Mouse (Mus musculus) spleen, adult 12 weeks (tissue): ENCODE results near the gene Gm44579.
A peak's percentile ranks its signal among the peaks of the same experiment; 100 is the strongest.

Source experiments
- DNase-seq: peaks from one replicate; pipeline ENCODE4 v3.0.0; 2022; ENCODE audit warnings: low spot score

The Gm44579 gene

GRCm38 (mm10) chr15:98220877-98221276 lies at the start of gene Gm44579, which contains the start of gene Olfr287:
Gm44579 (minus strand) TSS chr15:98220977.
Olfr287 (minus strand) TSS chr15:98221056.
- no peak for DNase-seq

DNA sequence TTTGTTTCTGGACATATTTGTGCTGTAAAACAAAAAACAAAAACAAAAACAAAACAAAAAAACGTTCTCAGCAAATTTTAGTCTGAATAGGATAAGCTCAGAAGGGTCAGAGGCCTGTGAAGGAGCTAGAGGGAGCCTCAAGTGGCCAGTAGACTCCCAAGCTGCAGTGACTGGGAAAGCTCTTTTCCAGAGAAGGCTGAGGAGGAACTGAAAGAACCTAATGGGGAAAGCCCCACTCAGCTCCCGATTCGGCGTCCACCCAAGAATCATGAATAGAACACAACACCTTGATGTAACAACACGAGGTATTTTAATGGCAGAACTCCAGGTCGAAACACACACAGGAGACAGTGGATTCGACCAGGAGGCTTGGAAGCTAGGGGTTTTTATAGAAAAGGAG lies 37.0 kb upstream of the Gm44579 start:
- DNase-seq: no peak

DNA sequence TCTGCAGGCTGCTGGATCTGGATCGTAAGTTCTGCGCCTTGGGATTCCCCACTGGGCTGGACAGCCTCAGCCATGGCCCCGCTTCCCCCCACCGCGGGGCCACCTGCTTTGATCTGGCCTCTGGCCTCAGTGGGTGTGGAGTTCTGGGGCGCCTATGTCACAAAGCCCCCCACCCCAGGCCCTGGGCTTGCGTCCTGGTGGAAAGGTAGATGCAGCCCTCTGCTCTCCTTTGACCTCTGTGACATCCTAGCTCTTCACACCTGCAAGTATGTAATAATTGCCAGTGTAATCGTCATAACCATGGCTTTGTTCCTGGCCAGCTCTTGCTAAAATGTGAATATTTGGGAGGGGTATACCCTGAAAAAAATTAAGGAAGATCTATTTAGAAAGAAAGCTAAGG lies 36.4 kb upstream of the Gm44579 start, which contains the start of gene H1fnt:
TSS of gene H1fnt (minus strand) at position 101 of the 400 bp plus-strand sequence.
- no peak for DNase-seq

DNA sequence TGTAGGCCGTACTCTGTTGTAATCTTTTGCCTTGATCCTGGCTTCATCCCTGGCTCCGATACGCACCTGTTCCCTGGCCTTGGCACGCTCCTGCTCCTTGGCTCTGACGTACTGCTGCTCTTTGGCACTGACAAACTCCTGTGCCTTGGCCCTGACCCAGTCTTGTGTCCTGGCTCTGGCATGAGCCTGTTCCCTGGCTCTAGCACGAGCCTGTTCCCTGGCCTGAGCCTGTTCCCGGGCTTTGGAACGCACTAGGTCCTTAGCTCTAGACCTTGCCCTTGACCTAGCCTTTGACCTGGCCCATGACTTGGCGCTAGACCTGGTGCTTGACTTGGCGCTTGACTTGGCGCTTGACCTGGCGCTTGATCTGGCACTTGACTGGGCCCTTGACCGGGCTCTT lies 35.5 kb upstream of the Gm44579 start:
- no peak for DNase-seq

GRCm38 (mm10) chr15:98235442-98235841 lies 14.7 kb upstream of the Gm44579 start:
- no peak for DNase-seq

GRCm38 (mm10) chr15:98234350-98234749 lies 13.6 kb upstream of the Gm44579 start, which contains the start of gene Olfr286:
Olfr286 (minus strand) TSS chr15:98234450.
- DNase-seq: no peak

- DNase-seq: no peak
These were observed 5.3 kb upstream of the Gm44579 start for GRCm38 (mm10) chr15:98226096-98226495.

GRCm38 (mm10) chr15:98225610-98226009 lies 4.8 kb upstream of the Gm44579 start:
- no peak for DNase-seq

DNA sequence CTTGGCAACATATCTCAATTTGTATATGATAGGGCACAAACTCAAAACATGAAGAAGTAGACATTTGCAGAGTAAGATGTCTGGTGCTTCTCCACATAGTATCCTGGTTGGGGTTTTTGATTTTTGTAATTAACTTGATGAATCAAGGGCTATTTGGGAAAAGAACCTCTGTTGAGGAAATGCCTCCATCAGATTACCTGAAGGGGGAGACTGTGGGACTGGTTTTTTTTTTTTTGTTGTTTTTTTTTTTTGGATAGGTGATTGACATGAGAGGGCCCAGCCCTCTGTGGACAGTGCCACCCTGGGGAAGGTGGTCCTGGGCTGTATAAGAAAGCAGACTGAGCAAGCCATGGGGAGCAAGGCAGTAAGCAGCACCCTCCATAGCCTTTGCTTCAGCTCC lies 1.6 kb upstream of the Gm44579 start:
- no peak for DNase-seq

- DNase-seq: no peak
These were observed 6.6 kb downstream of the Gm44579 start for GRCm38 (mm10) chr15:98214130-98214529.

DNA sequence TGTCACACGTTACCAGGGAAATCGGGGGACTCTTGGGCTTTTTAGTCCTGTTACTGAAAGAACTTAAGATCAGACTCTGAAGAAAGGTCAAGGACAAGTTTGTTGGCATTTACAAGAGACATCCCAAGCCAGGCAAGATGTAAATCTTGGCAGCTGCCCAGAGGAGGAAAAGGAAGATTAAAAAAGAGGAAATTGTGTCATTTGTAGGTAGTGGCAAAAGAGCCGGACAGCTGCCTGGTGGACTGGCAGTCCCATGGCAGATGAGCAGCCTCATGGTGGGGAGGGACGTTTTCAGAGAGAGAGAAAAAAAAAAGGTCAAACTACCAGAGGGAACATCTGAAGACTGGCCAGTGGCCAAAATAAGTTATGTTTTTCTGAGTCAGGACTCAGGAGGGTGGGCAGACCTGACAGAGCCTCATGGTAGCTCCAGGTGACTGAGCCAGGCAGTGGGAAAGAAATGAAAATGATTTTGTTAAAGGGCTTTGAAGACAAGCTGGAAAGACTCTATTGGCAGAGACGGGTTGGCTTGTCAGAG lies 7.4 kb downstream of the Gm44579 start:
- no peak for DNase-seq

GRCm38 (mm10) chr15:98209676-98210075 lies 11.1 kb downstream of the Gm44579 start:
- DNase-seq: no peak

DNA sequence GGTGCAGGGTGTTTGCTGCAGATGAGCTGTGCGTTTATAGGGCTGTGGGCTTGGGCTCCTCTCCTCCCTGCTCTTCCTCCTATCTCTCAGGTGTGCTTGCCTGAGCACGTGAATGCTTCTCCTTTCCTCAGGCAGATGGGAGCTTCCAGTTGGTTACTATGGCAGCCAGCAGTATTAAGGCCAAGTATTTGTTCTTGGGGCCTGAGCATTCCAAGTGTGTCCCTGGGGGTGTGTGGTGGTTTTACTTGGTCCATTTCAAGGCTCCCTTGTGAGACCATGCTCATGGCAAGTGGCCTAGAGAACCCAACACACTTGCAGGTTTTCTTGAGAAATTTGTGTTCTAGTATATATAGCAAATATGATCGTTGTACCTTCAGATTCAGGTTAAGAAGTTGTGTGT lies 25.3 kb downstream of the Gm44579 start, which contains the start of gene Olfr288:
TSS of gene Olfr288 (minus strand) at position 101 of the 400 bp plus-strand sequence.
- DNase-seq: no peak

- no peak for DNase-seq
These were observed 36.3 kb downstream of the Gm44579 start for GRCm38 (mm10) chr15:98184456-98184855.

DNA sequence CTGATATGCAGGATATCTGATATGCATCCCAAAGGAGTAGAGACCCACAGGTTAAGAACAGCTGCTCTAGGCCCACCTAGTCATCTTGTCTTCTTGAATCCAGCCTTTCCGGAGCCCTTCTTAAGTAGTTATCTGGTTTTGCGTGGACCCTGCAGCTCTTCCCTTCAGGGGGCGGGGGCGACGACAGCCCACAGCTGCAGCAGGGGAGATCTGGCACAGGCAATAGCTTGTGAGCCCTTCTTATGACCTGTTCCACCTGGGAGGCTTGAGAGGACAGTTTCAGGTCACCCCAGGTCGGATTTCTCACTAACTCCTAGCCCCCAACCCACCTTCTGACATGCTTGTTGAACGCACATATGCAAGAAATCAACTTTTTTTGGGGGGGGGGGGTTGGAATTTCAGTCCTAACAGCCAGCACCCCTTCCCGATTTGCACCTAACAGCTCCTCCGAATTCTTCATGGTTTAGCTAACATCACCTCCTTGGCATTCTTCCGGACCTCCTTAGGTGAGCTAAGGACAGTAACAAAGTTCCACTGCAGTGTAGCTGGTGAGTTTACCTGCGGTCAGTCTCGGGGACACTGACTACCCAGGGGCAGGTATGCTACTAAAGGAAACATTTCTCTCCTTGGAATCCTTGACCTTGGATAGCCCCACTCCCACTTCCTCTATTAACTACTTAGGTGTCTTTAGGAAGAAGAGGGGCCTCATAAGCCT lies 38.8 kb downstream of the Gm44579 start:
- no peak for DNase-seq

DNA sequence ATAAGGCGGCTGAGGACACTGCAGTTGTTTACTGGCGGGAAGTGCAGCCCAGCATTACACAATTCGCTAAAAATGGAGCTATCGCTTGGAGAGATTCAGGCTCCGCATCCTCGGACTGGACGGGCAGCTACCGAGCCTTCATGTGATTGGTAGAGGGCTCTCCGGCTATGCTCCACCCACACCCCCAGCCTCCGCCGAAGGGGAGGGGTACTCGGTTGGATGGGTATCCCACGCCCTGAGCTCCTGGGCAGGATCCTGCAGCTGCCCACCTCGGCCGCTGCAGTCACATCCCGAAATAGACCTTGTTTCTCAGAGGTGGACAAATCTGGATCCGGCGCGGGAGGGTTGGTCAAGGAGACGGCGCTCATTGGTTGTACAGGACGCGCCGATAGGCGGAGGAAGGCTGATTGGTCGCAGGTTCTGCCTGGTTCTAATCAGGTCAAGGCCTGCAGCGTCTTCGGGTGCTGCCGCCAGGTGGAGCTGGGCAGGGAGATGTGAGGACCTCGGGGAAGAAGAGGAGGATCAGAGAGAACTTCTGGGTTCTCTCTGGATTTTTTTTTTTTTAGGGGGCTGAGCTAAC lies 39.6 kb downstream of the Gm44579 start:
- DNase-seq: peak; percentile 66

- DNase-seq: no peak
These were observed 40.1 kb downstream of the Gm44579 start for GRCm38 (mm10) chr15:98180567-98181131.

GRCm38 (mm10) chr15:98177320-98177719 lies 43.5 kb downstream of the Gm44579 start:
- DNase-seq: no peak

GRCm38 (mm10) chr15:98173821-98174220 lies 47.0 kb downstream of the Gm44579 start:
- no peak for DNase-seq

GRCm38 (mm10) chr15:98172113-98172512 lies 48.7 kb downstream of the Gm44579 start:
- DNase-seq: no peak

DNA sequence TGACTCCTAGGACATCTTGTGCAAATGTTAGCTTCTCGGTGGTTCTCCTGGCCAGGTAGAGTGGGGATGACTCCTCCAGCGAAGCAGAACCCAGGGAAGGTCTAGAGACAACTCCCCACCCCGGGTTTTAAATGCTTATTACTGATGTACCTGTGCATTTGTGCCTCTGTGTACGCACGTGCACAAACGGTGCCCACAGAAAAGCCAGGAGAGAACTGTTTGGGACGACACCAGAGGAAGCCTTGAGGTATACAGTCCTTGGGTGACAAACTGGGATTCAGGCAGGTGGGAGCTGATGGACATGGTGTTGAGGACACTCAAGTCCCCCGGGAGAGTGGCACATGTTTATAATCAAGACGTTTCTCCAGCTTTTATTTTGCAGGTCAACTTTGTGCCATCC lies 49.9 kb downstream of the Gm44579 start:
- DNase-seq: no peak

GRCm38 (mm10) chr15:98170365-98170764 lies 50.4 kb downstream of the Gm44579 start:
- DNase-seq: no peak

- no peak for DNase-seq
These were observed 52.2 kb downstream of the Gm44579 start for GRCm38 (mm10) chr15:98168622-98169004.
